Mouse (Mus musculus) embryonic facial prominence, embryonic 14.5 days (tissue): ENCODE results near the gene Snx29. TPM values are rescaled to one million over a fixed set of nuclear protein-coding genes. Genes with fewer than 3 reads are reported as not detected.
A peak's percentile ranks its signal among the peaks of the same experiment; 100 is the strongest.

ENCODE experiments used
- ATAC-seq: fragments of 200-750 bp; cut with Nextera tagmentation; 2 replicates; pipeline ENCODE4 v1.8.0; 2017; ENCODE audit warnings: low read depth, moderate number of reproducible peaks, moderate TSS enrichment
- DNase-seq: peaks from one replicate; pipeline ENCODE4 v3.0.0-alpha.2; 2015; ENCODE audit warnings: low spot score
- H3K27ac ChIP-seq: fragments of 300-500 bp; sonication (generic); replicated peaks from 2 replicates; pipeline ENCODE4 v1.5.1; 2014; ENCODE audit warnings: low read depth, mild to moderate bottlenecking, low read length, moderate library complexity
- H3K27me3 ChIP-seq: fragments of 300-500 bp; sonication (generic); replicated peaks from 2 replicates; pipeline ENCODE4 v1.6.1; 2014; ENCODE audit warnings: low read length; ENCODE audit not compliant: control insufficient read depth, insufficient read depth
- H3K36me3 ChIP-seq: fragments of 300-500 bp; sonication (generic); 2 replicates; pipeline ENCODE4 v1.6.1; 2014; ENCODE audit warnings: low read length, mixed read lengths; ENCODE audit not compliant: control insufficient read depth, insufficient read depth
- H3K4me1 ChIP-seq: fragments of 300-500 bp; sonication (generic); 2 replicates; pipeline ENCODE4 v1.6.1; 2014; ENCODE audit warnings: antibody characterized with exemption, low read length; ENCODE audit not compliant: control insufficient read depth, insufficient read depth
- H3K4me2 ChIP-seq: fragments of 300-500 bp; sonication (generic); 2 replicates; pipeline ENCODE4 v1.6.1; 2014; ENCODE audit warnings: low read depth, mild to moderate bottlenecking, low read length, moderate library complexity, mixed read lengths
- H3K4me3 ChIP-seq: fragments of 300-500 bp; sonication (generic); 2 replicates; pipeline ENCODE4 v1.5.1; 2014; ENCODE audit warnings: low read depth, mild to moderate bottlenecking, low read length
- H3K9ac ChIP-seq: fragments of 300-500 bp; sonication (generic); 2 replicates; pipeline ENCODE4 v1.6.1; 2014; ENCODE audit warnings: low read depth, mild to moderate bottlenecking, low read length, moderate library complexity, mixed read lengths
- H3K9me3 ChIP-seq: fragments of 300-500 bp; sonication (generic); 2 replicates; pipeline ENCODE4 v1.6.1; 2016; ENCODE audit warnings: low read length; ENCODE audit not compliant: control insufficient read depth
- WGBS: fragments of 180-500 bp; shearing (Covaris S2); extraction: QIAGEN DNeasy Blood & Tissue Kit; methylation state at CpG from one replicate; pipeline ENCODE4 v1.1.7; 2014; 5-methylcytosine and 5-hydroxymethylcytosine counted together
- polyA plus RNA-seq: library from polyadenylated mRNA; unstranded; fragments of >200 nt; fragmentation: Nextera tagmentation; extraction: Ambion mirVana; gene quantifications from 2 replicates; pipeline ENCODE4 v1.2.1, GENCODE M21; 2014

Gene Snx29
- polyA plus RNA-seq, 1 experiment from 2014 or later, result 9.7 TPM

DNA sequence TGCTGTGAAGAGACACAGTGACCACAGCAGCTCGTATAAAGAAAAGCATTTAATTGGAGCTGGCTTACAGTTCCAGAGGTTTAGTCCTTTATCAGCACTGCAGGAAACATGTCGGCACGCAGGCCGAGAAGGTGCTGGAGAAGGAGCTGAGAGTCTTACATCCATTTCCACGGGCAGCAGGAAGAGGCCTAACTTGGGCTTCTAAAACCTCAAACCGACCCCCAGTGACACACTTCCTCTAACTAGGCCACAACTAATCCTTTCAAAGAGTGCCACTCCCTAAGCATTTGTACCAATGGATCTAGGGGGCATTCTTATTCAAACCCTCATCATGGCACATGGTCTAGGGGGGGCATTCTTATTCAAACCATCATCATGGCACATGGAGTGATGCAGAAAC is 406.4 kb downstream of the Snx29 start:
- no peak for DNase-seq
- H3K27me3 ChIP-seq, result no peaks in the 10 kb centered on the region

GRCm38 (mm10) chr16:11729815-11730214 is 407.1 kb downstream of the Snx29 start:
- H3K9ac ChIP-seq, result no peak overlapping the region
- no peaks in the 10 kb centered on the region for H3K36me3 ChIP-seq
- no peak for ATAC-seq
- peak; percentile 9 for DNase-seq
- H3K4me3 ChIP-seq, result no peak overlapping the region
- 59% methylated on average over 5 of the region's 5 CpGs for WGBS
- H3K27me3 ChIP-seq, result no peaks in the 10 kb centered on the region
- no peak overlapping the region for H3K4me2 ChIP-seq
- no peak overlapping the region for H3K27ac ChIP-seq
- H3K9me3 ChIP-seq, result no peaks in the 10 kb centered on the region
- H3K4me1 ChIP-seq, result no peaks in the 10 kb centered on the region

More for the DNA sequence above, 406.4 kb downstream of the Snx29 start:
- no peaks in the 10 kb centered on the region for H3K4me1 ChIP-seq
- H3K4me3 ChIP-seq, result no peak overlapping the region
- no peaks in the 10 kb centered on the region for H3K36me3 ChIP-seq
- no peak overlapping the region for H3K9ac ChIP-seq
- WGBS, result 84% methylated on average over 6 of the region's 6 CpGs
- H3K9me3 ChIP-seq, result no peaks in the 10 kb centered on the region
- ATAC-seq, result no peak
- no peak overlapping the region for H3K27ac ChIP-seq
- no peak overlapping the region for H3K4me2 ChIP-seq

DNA sequence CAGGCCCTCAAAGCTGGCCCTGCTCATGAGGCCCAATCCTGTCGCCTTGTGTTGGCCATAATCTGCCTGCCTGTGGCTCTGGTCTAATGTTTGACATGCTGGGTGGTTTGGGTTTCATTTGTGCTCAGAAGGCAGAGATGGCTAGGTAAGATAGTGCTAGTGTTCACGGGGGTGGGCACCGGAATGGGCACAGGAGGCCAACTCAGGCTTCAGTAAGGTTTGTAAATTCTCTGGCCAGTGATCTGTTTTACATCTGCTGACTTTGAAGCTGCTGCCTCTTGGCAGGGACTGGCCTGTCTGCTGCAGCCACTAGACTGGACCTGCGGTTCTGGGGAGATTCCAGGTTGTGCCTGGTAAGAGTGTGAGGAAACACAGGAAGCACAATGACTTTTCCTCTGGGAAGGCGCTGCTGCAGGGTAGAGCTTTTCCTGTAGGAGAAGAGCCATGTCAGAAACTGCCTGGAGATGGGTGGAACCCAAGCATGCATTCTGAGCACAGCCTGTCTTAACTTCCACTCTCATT is 408.4 kb downstream of the Snx29 start:
- H3K9ac ChIP-seq, result no peak overlapping the region
- H3K27ac ChIP-seq, result no peak overlapping the region
- DNase-seq (no peak), ATAC-seq (no peak)
- H3K9me3 ChIP-seq, result no peaks in the 10 kb centered on the region
- no peaks in the 10 kb centered on the region for H3K27me3 ChIP-seq
- no peaks in the 10 kb centered on the region for H3K4me1 ChIP-seq
- no peaks in the 10 kb centered on the region for H3K36me3 ChIP-seq
- 83% methylated on average over 5 of the region's 5 CpGs for WGBS
- H3K4me3 ChIP-seq, result no peak overlapping the region
- H3K4me2 ChIP-seq, result no peak overlapping the region

GRCm38 (mm10) chr16:11738341-11738740 is 415.6 kb downstream of the Snx29 start:
- ATAC-seq (no peak), DNase-seq (peak; percentile 43)
- no peaks in the 10 kb centered on the region for H3K4me1 ChIP-seq
- no peak overlapping the region for H3K9ac ChIP-seq
- H3K9me3 ChIP-seq, result no peaks in the 10 kb centered on the region
- H3K4me2 ChIP-seq, result no peak overlapping the region
- no peaks in the 10 kb centered on the region for H3K27me3 ChIP-seq
- no peaks in the 10 kb centered on the region for H3K36me3 ChIP-seq
- H3K27ac ChIP-seq, result no peak overlapping the region
- WGBS, result 48% methylated on average over 7 of the region's 7 CpGs
- no peak overlapping the region for H3K4me3 ChIP-seq

- no peaks in the 10 kb centered on the region for H3K36me3 ChIP-seq
- H3K27me3 ChIP-seq, result no peaks in the 10 kb centered on the region
- H3K4me3 ChIP-seq, result no peak overlapping the region
- no peak overlapping the region for H3K9ac ChIP-seq
- H3K27ac ChIP-seq, result no peak overlapping the region
- DNase-seq (no peak), ATAC-seq (no peak)
- H3K9me3 ChIP-seq, result no peaks in the 10 kb centered on the region
- no peaks in the 10 kb centered on the region for H3K4me1 ChIP-seq
- 92% methylated on average over 5 of the region's 5 CpGs for WGBS
- no peak overlapping the region for H3K4me2 ChIP-seq
These were observed 419.2 kb downstream of the Snx29 start for GRCm38 (mm10) chr16:11741951-11742350.

- H3K27me3 ChIP-seq, result no peaks in the 10 kb centered on the region
- no peak overlapping the region for H3K4me3 ChIP-seq
- no peak overlapping the region for H3K27ac ChIP-seq
- H3K9me3 ChIP-seq, result no peaks in the 10 kb centered on the region
- no peak overlapping the region for H3K4me2 ChIP-seq
- no peak for DNase-seq
- H3K4me1 ChIP-seq, result no peaks in the 10 kb centered on the region
- ATAC-seq, result no peak
- no peak overlapping the region for H3K9ac ChIP-seq
- WGBS, result 83% methylated on average over 7 of the region's 7 CpGs
- H3K36me3 ChIP-seq, result no peaks in the 10 kb centered on the region
These were observed 419.6 kb downstream of the Snx29 start for GRCm38 (mm10) chr16:11742351-11742750.

DNA sequence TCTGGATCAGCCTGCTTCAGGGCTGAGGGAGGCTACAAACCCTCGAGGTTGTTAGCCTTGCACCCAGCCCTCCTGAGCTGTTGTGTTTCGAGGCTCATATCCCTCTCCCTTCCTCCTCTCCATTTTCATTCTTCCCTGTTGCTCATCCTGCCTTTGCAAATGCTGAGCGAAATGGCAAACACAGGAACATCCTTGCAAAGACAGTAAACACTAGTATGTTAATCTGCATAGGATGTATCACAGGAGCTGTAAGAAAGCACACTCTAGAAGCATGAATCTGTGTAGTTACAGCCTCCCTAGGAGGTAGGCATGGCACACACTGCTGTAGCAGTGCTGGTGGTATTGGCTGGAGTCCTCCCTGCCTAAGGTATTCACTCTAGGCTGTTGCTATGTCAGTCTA is 420.3 kb downstream of the Snx29 start:
- no peak for DNase-seq
- ATAC-seq, result no peak
- Histone ChIP-seq H3K27me3 (no peaks in the 10 kb centered on the region), H3K4me2 (no peak overlapping the region), H3K4me1 (no peaks in the 10 kb centered on the region), H3K27ac (no peak overlapping the region), H3K9me3 (no peaks in the 10 kb centered on the region), H3K4me3 (no peak overlapping the region), H3K9ac (no peak overlapping the region), H3K36me3 (no peaks in the 10 kb centered on the region)
- WGBS, result 55% methylated on average over 3 of the region's 3 CpGs

DNA sequence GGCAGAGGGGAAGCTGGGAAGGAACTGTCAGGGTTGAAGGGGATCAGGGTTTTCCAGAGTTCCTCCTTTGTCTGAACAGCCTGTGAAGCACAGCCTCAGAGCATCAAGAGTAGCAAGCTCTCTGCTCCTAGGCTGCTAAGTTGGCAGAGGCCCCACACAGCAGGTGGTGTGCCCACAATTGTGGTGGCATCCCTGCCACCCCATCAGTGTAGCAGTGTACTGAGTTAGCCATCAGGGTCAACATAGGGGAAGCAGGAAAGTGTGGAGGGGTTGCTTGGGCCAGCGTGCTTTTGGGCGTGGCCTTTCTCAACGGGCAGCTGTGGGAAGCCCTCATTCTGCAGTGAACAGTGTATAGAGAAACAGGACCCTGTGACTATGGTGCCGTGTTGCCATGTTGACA is 421.0 kb downstream of the Snx29 start:
- H3K9me3 ChIP-seq, result no peaks in the 10 kb centered on the region
- no peak overlapping the region for H3K9ac ChIP-seq
- H3K4me3 ChIP-seq, result no peak overlapping the region
- H3K27me3 ChIP-seq, result no peaks in the 10 kb centered on the region
- 67% methylated on average over 4 of the region's 4 CpGs for whole genome bisulfite sequencing
- DNase-seq, result no peak
- no peak for ATAC-seq
- H3K36me3 ChIP-seq, result no peaks in the 10 kb centered on the region
- no peak overlapping the region for H3K27ac ChIP-seq
- no peak overlapping the region for H3K4me2 ChIP-seq
- no peaks in the 10 kb centered on the region for H3K4me1 ChIP-seq

GRCm38 (mm10) chr16:11746036-11746435 is 423.3 kb downstream of the Snx29 start:
- H3K9me3 ChIP-seq, result no peaks in the 10 kb centered on the region
- no peaks in the 10 kb centered on the region for H3K36me3 ChIP-seq
- ATAC-seq (no peak), DNase-seq (no peak)
- H3K4me1 ChIP-seq, result no peaks in the 10 kb centered on the region
- H3K4me2 ChIP-seq, result no peak overlapping the region
- H3K27ac ChIP-seq, result no peak overlapping the region
- WGBS, result 87% methylated on average over 2 of the region's 2 CpGs
- H3K27me3 ChIP-seq, result no peaks in the 10 kb centered on the region
- H3K9ac ChIP-seq, result no peak overlapping the region
- no peak overlapping the region for H3K4me3 ChIP-seq
